Mouse (Mus musculus): ENCODE measurements around the gene Trpm8. TPM values are rescaled to one million over a fixed set of nuclear protein-coding genes. Genes with fewer than 3 reads are reported as not detected.
A peak's percentile ranks its signal among the peaks of the same experiment; 100 is the strongest.

Trpm8 gene
- total RNA-seq, 2 experiments from 2014 or later = not detected

DNA sequence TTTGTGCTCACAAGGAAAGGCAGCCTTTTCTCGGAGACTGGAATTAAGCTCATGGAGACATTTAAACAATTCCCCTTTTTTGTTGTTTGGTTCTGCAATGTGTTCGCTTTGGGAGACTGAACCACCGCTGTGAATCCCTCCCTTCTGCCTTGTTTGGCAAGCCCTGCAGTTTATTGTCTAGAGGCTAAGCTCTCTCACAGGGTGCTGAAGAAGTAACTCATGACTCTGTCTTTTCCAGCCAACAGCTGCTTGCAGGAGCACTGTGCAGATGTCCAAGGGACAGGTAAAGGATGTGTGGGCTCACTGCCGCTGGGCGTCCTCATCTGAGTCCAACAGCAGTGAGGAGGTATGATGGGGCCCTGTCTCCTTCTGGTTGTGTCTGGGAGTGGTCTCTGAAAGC, 134.6 kb downstream of the Trpm8 start:
- ATAC-seq (replicated peaks; ENCODE audit: low FRiP score, poor library complexity, severe bottlenecking) = no peak

DNA sequence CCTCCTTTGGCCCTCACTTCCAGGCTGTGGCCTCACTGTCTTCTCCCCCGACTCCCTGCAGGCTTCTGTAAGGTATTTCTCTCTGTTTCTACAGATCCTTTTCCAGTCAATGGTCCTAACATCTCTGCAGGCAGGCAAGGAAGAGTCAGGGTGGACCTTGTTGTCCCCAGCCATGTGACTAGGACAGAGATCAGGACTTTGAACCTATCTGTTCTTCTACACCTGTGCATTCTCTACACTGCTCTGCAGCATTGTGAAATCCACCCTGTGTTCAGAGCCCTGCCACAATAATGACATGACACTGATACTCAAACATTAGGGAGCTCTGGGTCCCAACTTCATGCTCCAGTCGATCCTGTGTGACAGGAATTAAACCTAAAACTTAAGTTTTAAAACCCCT, 141.5 kb downstream of the Trpm8 start:
- no peak for ATAC-seq (replicated peaks; ENCODE audit: low FRiP score, poor library complexity, severe bottlenecking)

DNA sequence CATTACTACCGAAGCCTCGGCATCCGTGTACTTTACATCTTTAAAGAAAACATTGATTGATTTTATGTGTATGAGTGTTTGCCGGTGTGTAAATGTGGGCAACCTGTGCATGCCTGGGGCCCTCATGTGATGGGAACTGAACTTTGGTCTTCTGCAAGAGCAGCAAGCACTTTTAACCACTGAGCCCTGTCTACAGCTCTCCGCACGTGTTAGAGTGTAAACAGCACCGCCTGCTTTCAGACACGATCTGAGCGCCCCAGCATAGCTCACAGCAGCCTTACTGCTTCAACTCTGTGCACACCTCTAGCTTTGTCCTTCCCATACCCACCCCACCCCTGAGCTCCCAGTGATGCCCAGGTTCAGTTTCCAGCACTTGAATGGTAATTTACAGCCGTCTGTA, 144.6 kb downstream of the Trpm8 start:
- no peak for ATAC-seq (replicated peaks; ENCODE audit: low FRiP score, poor library complexity, severe bottlenecking)

DNA sequence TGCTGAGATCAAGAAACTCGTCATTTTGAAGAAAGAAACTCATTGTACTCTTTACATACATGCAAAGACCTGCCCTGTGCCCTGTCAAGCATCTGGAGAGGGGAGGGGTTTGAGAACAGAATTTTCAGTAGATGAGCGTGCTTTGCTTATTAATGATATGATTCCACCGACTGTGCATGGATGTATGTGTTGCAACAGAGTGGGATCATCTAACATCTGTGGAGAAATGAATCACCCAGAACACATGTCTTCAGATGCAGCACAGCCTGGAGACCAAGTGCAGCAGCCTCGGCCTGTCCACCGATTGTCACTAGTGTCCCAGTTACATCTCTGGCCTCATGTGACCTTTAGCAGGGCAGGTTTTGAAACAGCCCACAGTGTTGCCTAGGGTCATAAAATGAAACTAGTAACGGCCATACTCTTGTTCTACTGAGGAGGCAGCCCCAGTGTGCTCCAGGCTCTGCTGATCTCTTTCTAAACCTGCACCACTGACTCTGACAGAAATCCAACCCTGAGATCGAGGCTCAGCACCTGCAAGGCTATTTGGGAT, 145.5 kb downstream of the Trpm8 start:
- ATAC-seq (replicated peaks; ENCODE audit: low FRiP score, poor library complexity, severe bottlenecking) = no peak

DNA sequence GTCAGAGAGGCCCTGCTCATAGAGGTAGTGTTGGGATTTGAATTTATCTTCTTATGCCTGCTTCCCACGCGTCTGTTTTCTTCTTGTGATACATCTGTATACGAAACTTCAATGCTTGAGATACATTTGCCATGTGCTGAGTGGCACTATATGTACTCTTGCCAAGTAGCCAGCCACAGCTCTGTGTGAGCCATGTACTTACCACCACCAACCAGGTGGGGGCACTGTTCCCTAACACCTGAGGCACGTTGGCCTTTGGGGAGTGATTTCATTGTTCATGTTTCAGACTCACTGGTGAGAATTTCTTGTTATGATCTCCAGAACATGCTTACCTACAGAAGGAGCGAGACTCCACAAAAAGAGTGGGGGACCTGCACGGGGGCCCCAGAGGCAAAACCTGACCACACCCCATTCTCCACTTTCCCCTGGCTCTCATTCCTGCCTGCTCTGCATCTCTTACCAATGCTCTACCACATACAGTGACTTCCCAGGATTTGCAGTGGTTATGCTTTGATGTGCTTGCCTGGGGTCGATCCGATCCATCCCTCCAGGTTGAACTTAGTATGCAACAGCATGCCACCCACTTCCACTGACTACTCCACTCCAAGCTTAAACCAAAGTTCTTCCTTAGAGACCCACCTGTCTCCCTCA, 147.3 kb downstream of the Trpm8 start:
- ATAC-seq (replicated peaks; ENCODE audit: low FRiP score, poor library complexity, severe bottlenecking) = peak; percentile 77

DNA sequence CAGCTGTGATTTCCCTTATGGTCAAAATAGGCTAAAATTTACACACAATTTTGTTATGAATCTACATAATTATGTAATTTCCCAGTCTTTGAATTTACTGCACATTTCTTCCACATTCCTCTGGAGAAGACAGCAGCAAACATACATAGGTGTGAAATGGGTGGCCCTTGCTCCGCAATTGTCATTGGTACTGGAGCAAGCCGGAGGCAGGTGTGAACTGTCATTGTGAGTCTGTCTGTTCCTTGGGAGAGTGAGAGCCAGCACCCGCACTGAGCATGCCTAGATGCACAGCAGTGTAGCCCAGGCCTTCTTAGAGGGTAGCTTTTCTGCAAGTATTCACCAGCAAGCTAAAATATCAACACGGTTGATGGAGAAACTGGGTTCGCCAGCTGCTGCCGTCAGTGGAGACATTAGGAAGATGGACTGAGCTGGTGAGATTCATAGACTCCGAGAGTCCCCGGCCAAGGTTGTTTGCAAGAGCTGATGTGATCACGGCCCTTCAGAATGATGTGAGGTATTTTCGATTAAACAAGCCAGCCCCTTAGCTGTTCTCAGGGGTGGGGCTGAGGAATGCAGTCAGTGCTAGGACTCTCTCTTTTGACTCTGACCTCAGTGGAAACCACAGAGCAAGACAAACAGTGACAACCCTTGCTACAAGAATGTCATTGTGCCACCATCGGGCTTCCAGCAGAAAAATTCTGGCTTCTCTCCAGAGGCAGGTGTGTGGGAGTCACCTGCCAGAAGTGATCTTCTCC, 150.7 kb downstream of the Trpm8 start:
- ATAC-seq (replicated peaks; ENCODE audit: low FRiP score, poor library complexity, severe bottlenecking) = no peak

DNA sequence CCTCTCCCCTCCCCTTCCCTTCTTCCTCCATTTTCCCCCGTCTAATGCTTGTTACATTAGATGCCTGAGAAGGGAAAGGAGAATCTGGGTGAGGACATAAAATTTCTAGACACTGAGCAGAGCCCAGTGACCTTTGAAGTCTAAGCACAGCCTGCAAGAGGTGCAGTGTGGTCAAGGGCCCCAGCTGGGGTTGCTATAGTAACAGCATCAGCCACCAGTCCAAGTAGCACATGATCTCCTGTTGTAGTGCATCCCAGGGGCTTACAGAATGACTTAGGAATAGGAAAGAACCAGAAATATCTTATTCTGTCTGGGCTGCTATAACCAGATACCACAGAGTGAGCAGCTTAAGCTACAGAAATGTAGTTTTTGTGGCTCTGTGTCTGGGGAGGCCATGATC, 152.0 kb downstream of the Trpm8 start:
- no peak for ATAC-seq (replicated peaks; ENCODE audit: low FRiP score, poor library complexity, severe bottlenecking)

DNA sequence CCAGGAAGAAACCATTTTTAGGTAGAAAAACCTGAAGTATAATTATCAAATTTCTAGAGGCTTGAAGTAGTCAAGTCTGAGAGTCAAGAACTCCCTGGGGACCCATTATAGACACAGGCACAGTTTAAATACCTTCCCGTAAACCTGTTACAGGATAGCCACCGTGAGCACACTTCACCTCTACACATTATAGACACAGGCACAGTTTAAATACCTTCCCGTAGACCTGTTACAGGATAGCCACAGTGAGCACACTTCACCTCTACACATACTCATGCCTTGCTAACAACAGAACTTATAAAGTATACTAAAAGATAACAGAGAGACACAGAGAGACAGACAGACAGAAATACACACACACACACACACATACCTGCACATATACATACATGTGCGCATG, 153.8 kb downstream of the Trpm8 start:
- no peak for ATAC-seq (replicated peaks; ENCODE audit: low FRiP score, poor library complexity, severe bottlenecking)

DNA sequence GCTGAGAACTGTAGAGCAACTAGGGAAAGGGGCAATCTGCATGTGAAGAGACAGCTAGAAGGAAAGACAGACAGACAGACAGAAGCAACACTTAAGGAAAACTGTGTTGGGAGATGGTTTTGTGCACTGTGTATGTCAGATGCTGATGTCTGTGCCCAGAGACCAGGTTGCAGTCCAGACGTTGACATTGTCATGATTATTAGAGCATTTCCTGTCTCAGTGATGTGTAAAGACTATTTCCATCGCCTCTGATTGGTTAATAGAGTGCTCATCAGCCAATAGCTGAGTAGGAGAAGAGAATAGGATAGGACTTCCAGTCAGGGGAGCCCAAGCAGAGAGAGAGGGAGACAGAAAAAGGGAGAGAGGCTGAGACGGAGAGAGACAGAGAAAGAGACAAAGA, 155.1 kb downstream of the Trpm8 start:
- ATAC-seq (replicated peaks; ENCODE audit: low FRiP score, poor library complexity, severe bottlenecking) = no peak

DNA sequence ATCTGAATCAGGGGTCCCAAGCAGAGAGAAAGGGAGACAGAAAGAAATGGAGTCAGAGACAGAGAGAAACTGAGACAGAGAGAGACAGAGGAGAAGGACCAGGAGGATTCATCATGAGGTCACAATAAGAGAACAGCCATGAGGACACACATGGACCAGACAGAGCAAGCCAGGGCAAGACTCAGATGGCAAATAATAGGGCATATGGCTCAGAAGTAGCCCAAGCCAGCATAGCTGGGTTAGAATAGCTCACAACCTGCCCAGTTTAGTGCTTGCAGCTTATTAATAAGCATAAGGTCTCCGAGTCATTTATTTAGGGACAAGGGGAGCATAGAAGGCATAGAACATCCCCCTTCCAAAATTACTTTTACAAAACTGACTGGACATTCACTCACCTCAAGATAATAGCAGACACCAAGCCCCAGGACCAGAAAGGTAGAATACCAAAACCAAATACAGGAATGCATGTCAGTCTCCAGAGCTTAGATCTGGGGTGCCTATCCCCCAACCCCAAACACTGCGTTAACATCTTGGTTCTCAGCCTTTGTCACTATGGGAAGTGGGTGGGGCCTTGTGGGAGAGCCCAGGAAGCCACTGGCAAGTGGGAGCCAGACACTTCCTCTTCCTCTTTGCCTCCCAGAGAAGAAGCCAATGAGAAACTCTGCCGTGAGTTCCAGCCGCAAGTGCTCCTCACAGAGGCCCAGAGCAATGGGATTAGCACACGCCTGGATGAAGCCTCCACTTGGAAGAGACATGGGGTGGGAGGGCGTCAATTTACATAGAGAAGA, 155.8 kb downstream of the Trpm8 start:
- ATAC-seq (replicated peaks; ENCODE audit: low FRiP score, poor library complexity, severe bottlenecking) = no peak

DNA sequence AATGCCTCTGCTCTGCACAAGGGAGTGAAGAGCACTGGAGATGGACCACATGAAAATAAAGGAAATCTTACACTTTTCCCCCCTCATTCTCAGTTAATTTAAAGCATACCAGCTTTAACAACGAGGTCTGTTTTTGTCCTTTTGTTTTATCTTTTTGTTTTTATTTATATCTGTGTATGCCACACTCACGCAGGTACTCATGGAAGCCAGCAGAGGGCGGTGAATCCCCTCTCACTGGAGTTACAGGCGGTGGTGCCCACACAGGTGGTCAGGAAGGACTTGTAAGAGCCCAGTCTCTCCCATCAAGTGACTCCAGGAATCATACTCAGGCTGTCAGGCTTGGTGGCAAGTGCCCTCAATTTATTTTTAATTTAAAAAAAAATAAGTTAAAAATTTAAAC, 156.6 kb downstream of the Trpm8 start:
- no peak for ATAC-seq (replicated peaks; ENCODE audit: low FRiP score, poor library complexity, severe bottlenecking)

DNA sequence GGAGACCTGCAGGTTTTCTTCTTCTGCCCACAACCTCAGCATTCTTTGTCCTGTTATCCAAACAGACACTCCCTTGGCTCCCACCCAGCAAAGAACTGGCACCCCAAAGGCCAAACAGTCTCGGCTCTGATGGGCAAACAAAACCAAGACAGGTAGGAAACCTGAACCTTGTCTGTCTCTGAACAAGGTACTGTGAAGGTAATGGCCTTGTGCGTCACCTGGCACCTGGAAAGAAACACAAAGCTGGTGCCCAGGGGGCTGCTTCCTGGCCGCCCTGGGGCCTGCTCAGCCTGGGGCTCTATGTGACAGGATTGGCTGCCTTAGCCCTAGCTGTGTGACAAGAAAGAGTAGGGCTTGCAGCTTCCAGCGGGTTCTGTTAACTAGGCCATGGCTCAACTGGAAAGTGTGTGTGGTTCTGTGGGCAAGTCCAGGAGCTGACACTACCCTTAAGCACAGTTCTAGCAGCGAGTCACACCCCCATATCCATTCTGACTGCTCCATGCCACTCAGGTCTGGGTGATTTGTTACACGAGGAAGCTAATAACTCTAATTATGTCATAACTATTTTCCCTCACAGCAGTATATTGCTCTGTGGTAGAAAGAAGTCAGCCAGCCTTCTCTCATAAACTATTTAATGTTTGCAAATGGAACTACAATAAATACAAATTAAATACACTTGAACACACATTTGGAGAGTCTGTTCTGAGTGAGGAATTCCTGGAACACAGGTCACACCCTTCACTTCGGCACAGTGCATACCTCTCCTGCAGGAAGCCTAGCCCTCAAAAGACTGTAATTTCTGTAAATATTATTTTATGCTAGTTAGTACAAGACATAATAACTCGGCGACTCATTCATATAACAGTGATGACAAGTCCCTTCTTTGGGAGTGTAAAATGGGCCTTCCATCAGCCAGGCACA, 160.0 kb downstream of the Trpm8 start:
- ATAC-seq (replicated peaks; ENCODE audit: low FRiP score, poor library complexity, severe bottlenecking) = no peak

Other genes with a start within 250 kb of the Trpm8 start
- not detected in 2 replicates for gene Ugt1a10, start 222.3 kb upstream of the Trpm8 start, total RNA-seq (2015; ENCODE audit: low replicate concordance)
- gene Ugt1a10, start 222.3 kb upstream of the Trpm8 start, total RNA-seq (2017; ENCODE audit: low replicate concordance) = not detected in 2 replicates
- gene Ugt1a9, start 206.9 kb upstream of the Trpm8 start, total RNA-seq (2015; ENCODE audit: low replicate concordance) = not detected in 2 replicates
- 2.4 TPM in 1 of 2 replicates, not detected in the other for gene Ugt1a9, start 206.9 kb upstream of the Trpm8 start, total RNA-seq (2017; ENCODE audit: low replicate concordance)
- not detected in 2 replicates for gene Ugt1a8, start 189.8 kb upstream of the Trpm8 start, total RNA-seq (2015; ENCODE audit: low replicate concordance)
- gene Ugt1a8, start 189.8 kb upstream of the Trpm8 start, total RNA-seq (2017; ENCODE audit: low replicate concordance) = not detected in 2 replicates
- 7.1 and 15.5 TPM in 2 replicates for gene Ugt1a7c, start 182.6 kb upstream of the Trpm8 start, total RNA-seq (2015; ENCODE audit: low replicate concordance)
- gene Ugt1a7c, start 182.6 kb upstream of the Trpm8 start, total RNA-seq (2017; ENCODE audit: low replicate concordance) = 9.9 and 11.0 TPM in 2 replicates
- gene Ugt1a6b, start 174.4 kb upstream of the Trpm8 start, total RNA-seq (2015; ENCODE audit: low replicate concordance) = not detected in 2 replicates
- not detected in 2 replicates for gene Ugt1a6b, start 174.4 kb upstream of the Trpm8 start, total RNA-seq (2017; ENCODE audit: low replicate concordance)
- 1.3 TPM in 1 of 2 replicates, not detected in the other for gene Ugt1a6a, start 142.9 kb upstream of the Trpm8 start, total RNA-seq (2015; ENCODE audit: low replicate concordance)
- gene Ugt1a6a, start 142.9 kb upstream of the Trpm8 start, total RNA-seq (2017; ENCODE audit: low replicate concordance) = 0.70 and 2.3 TPM in 2 replicates
- not detected in 2 replicates for gene Ugt1a5, start 111.6 kb upstream of the Trpm8 start, total RNA-seq (2015; ENCODE audit: low replicate concordance)
- gene Ugt1a5, start 111.6 kb upstream of the Trpm8 start, total RNA-seq (2017; ENCODE audit: low replicate concordance) = not detected in 2 replicates
- not detected in 2 replicates for gene Ugt1a2, start 77.1 kb upstream of the Trpm8 start, total RNA-seq (2015; ENCODE audit: low replicate concordance)
- not detected in 2 replicates for gene Ugt1a2, start 77.1 kb upstream of the Trpm8 start, total RNA-seq (2017; ENCODE audit: low replicate concordance)
- gene Dnajb3, start 71.9 kb upstream of the Trpm8 start, total RNA-seq (2015; ENCODE audit: low replicate concordance) = 5.6 and 20.9 TPM in 2 replicates
- gene Dnajb3, start 71.9 kb upstream of the Trpm8 start, total RNA-seq (2017; ENCODE audit: low replicate concordance) = 5.4 and 9.1 TPM in 2 replicates
- not detected in 2 replicates for gene Ugt1a1, start 65.7 kb upstream of the Trpm8 start, total RNA-seq (2015; ENCODE audit: low replicate concordance)
- 0.70 and 1.0 TPM in 2 replicates for gene Ugt1a1, start 65.7 kb upstream of the Trpm8 start, total RNA-seq (2017; ENCODE audit: low replicate concordance)
- gene Mroh2a, start 50.7 kb upstream of the Trpm8 start, total RNA-seq (2015; ENCODE audit: low replicate concordance) = 1.7 TPM in 1 of 2 replicates, not detected in the other
- gene Mroh2a, start 50.7 kb upstream of the Trpm8 start, total RNA-seq (2017; ENCODE audit: low replicate concordance) = 0.17 and 0.70 TPM in 2 replicates
- gene Hjurp, start within 50 bp of the Trpm8 start, total RNA-seq (2015; ENCODE audit: low replicate concordance) = 66.9 and 89.5 TPM in 2 replicates
- 110 and 133 TPM in 2 replicates for gene Hjurp, start within 50 bp of the Trpm8 start, total RNA-seq (2017; ENCODE audit: low replicate concordance)
- not detected in 2 replicates for gene Spp2, start 129.3 kb downstream of the Trpm8 start, total RNA-seq (2015; ENCODE audit: low replicate concordance)
- gene Spp2, start 129.3 kb downstream of the Trpm8 start, total RNA-seq (2017; ENCODE audit: low replicate concordance) = not detected in 2 replicates
- gene Glrp1, start 232.4 kb downstream of the Trpm8 start, total RNA-seq (2015; ENCODE audit: low replicate concordance) = 0.42 TPM in 1 of 2 replicates, not detected in the other
- gene Glrp1, start 232.4 kb downstream of the Trpm8 start, total RNA-seq (2017; ENCODE audit: low replicate concordance) = not detected in 2 replicates